Mouse (Mus musculus): ENCODE results near the gene Ywhae.

- no peak for TF ChIP-seq CTCF (IDR thresholded peaks at IDR 0.05; ENCODE audit: borderline replicate concordance, insufficient read depth, low read length)
- TF ChIP-seq POLR2A (IDR thresholded peaks at IDR 0.05; ENCODE audit: low read depth, low read length): no peak
Measured at GRCm38 (mm10) chr11:75716661-75717325, 15.9 kb upstream of the Ywhae start.
